Mouse (Mus musculus) spleen, adult 2 months (tissue): Measurements from ENCODE around the gene Dpp9. TPM values are rescaled to one million over a fixed set of nuclear protein-coding genes. Genes with fewer than 3 reads are reported as not detected.
A peak's percentile ranks its signal among the peaks of the same experiment; 100 is the strongest.

Experiments used
- DNase-seq, 2 experiments: peaks; one replicate each; pipeline versions ENCODE4 v3.0.0 to v3.0.0-alpha.2; 2012 to 2021; ENCODE audit warnings: low spot score in 2 of 2, low read depth in 1 of 2
- H3K27ac ChIP-seq: fragments of 200-500 bp; 2 replicates; pipeline ENCODE4 v1.5.1; 2012; ENCODE audit warnings: low read length, inconsistent platforms; ENCODE audit not compliant: insufficient read depth
- H3K27me3 ChIP-seq: fragments of 200-500 bp; 2 replicates; pipeline ENCODE4 v1.6.1; 2012; ENCODE audit warnings: mild to moderate bottlenecking, moderate library complexity, low read length, inconsistent platforms; ENCODE audit not compliant: control insufficient read depth, insufficient read depth
- H3K36me3 ChIP-seq: fragments of 200-500 bp; 2 replicates; pipeline ENCODE4 v1.6.1; 2012; ENCODE audit warnings: mild to moderate bottlenecking, low read length, inconsistent platforms; ENCODE audit not compliant: control insufficient read depth, insufficient read depth
- H3K4me1 ChIP-seq: fragments of 200-500 bp; 2 replicates; pipeline ENCODE4 v1.6.1; 2011; ENCODE audit warnings: inconsistent platforms; ENCODE audit not compliant: control insufficient read depth, insufficient read depth, insufficient read length
- H3K4me3 ChIP-seq: fragments of 200-500 bp; 2 replicates; pipeline ENCODE4 v1.5.1; 2011; ENCODE audit warnings: mild to moderate bottlenecking, inconsistent platforms; ENCODE audit not compliant: insufficient read depth, insufficient read length; ENCODE audit errors: extremely low read depth
- CTCF ChIP-seq: fragments of 200-500 bp; IDR thresholded peaks from 2 replicates; pipeline ENCODE4 v1.5.1; 2011; ENCODE audit warnings: mild to moderate bottlenecking, inconsistent platforms; ENCODE audit not compliant: insufficient read depth, insufficient read length, insufficient replicate concordance; ENCODE audit errors: extremely low read depth
- POLR2A ChIP-seq: fragments of 200-500 bp; IDR thresholded peaks from 2 replicates; pipeline ENCODE4 v1.6.1; 2011; ENCODE audit warnings: low read depth, low read length, inconsistent platforms
- WGBS: fragments of 180-500 bp; shearing (Covaris S2); methylation state at CpG from one replicate; pipeline ENCODE4 v1.1.7; 2018; 5-methylcytosine and 5-hydroxymethylcytosine counted together
- polyA plus RNA-seq: library from polyadenylated mRNA; depleted of rRNA; stranded (reverse); fragments of >200 nt; gene quantifications from 2 replicates; pipeline ENCODE4 v1.2.3, GENCODE M21; 2012; rRNA removed

The Dpp9 gene
- polyA plus RNA-seq = 34.4 and 46.4 TPM in 2 replicates

DNA sequence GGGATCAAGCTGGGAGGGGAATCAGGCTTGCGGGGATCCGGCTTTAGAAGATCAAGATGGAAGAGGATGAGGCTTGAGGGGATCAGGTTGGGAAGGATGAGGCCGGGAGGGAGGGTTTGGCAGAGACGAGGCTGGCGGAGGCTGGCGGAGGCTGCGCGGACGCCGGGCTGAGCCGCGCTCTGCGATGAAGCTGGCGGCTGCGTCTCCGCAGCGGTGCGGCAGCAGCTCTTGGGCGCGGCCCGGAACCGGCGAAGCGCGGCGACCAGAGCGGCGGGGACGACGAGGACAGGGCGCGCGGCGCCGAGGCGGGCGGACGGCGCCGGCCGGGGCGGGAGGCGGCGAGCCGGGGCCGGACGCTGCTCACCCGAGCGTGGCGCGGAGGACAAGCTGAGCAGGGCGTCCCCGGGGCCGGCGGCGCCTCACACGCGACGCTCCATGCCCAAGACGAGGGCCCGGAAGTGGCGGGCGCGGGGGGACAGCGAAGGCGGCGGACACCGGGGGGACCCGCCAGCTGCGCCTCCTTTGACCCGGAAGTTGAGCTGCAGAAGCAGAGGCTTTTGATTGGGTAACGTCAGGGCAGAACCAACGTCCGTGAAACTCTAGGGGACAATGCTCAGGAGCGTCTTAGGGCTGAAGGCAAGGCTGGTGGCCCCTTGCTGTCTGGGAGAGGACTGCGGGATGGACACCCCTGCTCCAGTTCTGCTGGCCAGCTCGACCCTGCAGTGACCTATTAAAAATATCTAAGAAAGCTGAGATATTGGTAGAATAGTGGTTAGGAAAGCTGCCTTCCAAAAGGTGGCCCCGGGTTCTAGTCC lies at the start of gene Dpp9:
Gene Dpp9 (minus strand): TSS at position 529 of the 815 bp plus-strand sequence.
- H3K4me1 ChIP-seq = peaks cover 7% of the 10 kb centered on the region; the same call in 1 of the 2 replicates
- peak within 1 kb of the TSS; percentile 53 for H3K4me3 ChIP-seq
- DNase-seq = peak; percentile 81 to 84
- H3K27me3 ChIP-seq = no peaks in the 10 kb centered on the region
- under 1% methylated on average over 76 of the region's 78 CpGs for WGBS
- TF ChIP-seq CTCF = peak; percentile 10; the same call in 1 of the 2 replicates
- no peak; the same call in 1 of the 2 replicates for TF ChIP-seq POLR2A
- H3K27ac ChIP-seq = peak within 1 kb of the TSS; percentile 71
- no peaks in the 10 kb centered on the region for H3K36me3 ChIP-seq

DNA sequence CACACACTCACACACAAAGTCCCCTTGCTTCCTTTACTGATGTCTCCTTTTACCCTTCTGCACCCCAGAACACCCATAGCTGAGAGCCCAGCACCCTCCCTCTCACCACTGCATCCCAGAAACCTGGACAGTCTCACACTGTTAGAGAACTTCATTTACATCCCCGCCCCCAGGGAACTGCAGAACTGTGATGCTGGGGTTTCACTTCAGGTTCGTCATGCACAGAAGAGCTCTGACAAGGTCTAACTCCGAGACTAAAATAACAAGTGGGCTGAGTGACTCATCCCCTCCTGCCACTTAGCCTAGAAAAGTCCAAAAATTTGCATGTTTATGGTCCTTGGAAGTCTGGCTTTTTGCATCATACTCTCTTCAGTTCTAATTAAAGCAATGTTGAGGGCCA lies 47.6 kb upstream of the Dpp9 start:
- Histone ChIP-seq H3K4me1 (peaks cover 17% of the 10 kb centered on the region; the same call in 1 of the 2 replicates), H3K36me3 (peaks cover 9% of the 10 kb centered on the region), H3K4me3 (no peak overlapping the region), H3K27me3 (no peaks in the 10 kb centered on the region), H3K27ac (peak overlapping the region; percentile 93)
- DNase-seq = peak; percentile 77 to 80
- no peak for TF ChIP-seq POLR2A
- TF ChIP-seq CTCF = no peak
- WGBS = 27% methylated on average over 3 of the region's 3 CpGs

DNA sequence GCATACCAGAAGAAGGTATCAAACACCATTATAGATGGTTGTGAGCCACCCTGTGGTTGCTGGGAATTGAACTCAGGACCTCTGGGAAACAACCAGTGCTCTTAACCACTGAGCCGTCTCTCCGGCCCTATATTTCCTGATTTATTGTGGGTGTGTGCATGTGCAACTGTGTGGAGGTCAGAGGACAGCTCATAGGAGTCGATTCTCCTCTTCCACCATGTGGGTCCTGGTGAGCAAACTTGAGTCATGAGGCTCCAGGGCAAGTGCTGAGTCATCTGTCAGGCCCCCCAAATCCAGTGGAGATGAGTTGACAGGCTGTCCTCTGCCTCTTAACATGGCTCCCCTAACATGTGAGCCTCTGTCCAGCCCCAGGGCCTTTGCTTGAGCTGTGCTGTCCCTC lies 47.2 kb upstream of the Dpp9 start:
- Histone ChIP-seq H3K27ac (peak overlapping the region; percentile 82), H3K4me1 (peaks cover 17% of the 10 kb centered on the region; the same call in 1 of the 2 replicates), H3K27me3 (no peaks in the 10 kb centered on the region), H3K4me3 (no peak overlapping the region), H3K36me3 (peaks cover 6% of the 10 kb centered on the region)
- TF ChIP-seq POLR2A = no peak
- TF ChIP-seq CTCF = no peak
- WGBS = 50% methylated on average over 3 of the region's 3 CpGs
- no peak for DNase-seq

DNA sequence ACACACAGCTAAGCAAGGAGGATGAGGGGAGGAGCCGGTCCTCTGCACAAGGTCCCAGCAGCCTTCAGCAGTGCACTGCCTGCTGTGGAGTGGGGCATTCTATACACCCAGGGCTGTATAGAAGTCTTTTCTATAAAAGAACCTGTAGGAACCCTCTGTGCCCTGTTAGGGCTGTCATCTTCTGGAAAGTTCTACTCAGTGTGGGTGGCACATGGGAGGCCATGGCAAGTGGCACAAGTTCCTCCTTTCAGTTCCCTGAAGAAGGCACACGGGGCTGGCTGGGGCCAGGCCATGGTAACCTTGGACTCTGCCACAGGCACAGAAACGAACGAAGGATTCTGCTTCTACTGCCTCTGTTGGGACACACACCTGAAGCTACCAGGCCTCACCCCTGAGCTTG lies 46.3 kb upstream of the Dpp9 start:
- Histone ChIP-seq H3K4me1 (peaks cover 17% of the 10 kb centered on the region; the same call in 1 of the 2 replicates), H3K27ac (peak overlapping the region; percentile 82), H3K36me3 (peaks cover 7% of the 10 kb centered on the region), H3K27me3 (no peaks in the 10 kb centered on the region), H3K4me3 (no peak overlapping the region)
- WGBS = 36% methylated on average over 4 of the region's 4 CpGs
- peak; percentile 54 to 67 for DNase-seq
- no peak for TF ChIP-seq CTCF
- no peak for TF ChIP-seq POLR2A

DNA sequence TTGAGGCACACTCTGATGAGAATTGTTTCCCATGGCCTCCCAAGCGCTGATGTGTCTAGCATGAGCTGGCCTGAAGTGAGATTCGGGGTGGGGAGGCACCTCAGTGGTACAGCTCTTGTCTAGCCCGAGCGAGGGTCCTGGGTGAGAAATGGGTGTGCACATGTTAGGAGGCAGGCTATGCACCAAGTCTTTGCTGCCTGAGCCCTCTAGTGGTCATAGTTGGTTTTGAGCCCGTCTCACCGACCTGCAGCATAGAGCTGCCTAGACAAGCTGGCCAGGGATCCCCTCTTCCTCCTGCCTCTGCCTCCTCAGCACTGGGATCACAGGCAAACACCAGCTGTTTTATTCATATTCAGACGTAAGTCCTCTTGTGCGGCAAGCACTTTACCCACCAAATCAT lies 45.3 kb upstream of the Dpp9 start:
- Histone ChIP-seq H3K36me3 (peaks cover 17% of the 10 kb centered on the region), H3K27ac (peak overlapping the region; percentile 21; the same call in 1 of the 2 replicates), H3K27me3 (no peaks in the 10 kb centered on the region), H3K4me3 (no peak overlapping the region), H3K4me1 (peaks cover 23% of the 10 kb centered on the region)
- WGBS = 37% methylated on average over 8 of the region's 8 CpGs
- DNase-seq = peak; percentile 67 to 83
- TF ChIP-seq POLR2A = no peak
- peak; percentile 76; the same call in 1 of the 2 replicates for TF ChIP-seq CTCF

DNA sequence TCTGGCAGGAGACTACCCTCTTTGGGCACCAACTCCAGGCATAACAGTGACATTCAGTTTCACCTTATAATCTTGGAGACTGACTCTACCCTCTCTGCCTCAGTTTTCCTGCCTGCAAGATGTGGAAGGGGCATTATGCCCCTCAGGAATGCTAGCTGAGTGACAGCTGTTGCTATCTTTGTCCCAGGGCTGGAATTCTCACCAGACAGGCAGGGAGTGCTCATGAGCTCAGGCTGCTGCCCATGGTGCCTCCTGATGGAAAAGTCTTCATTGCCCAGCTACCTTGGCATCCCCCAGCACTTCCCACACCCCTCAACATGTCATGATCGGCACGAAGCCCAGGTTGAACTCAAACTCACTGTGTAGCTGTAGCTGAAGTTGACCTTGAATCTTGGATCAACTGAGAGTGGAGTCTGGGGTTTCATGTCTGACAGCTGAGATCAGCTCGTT lies 44.0 kb upstream of the Dpp9 start:
- no peak for TF ChIP-seq CTCF
- peaks cover 23% of the 10 kb centered on the region for H3K36me3 ChIP-seq
- H3K4me3 ChIP-seq = no peak overlapping the region
- peaks cover 31% of the 10 kb centered on the region for H3K4me1 ChIP-seq
- no peaks in the 10 kb centered on the region for H3K27me3 ChIP-seq
- no peak overlapping the region for H3K27ac ChIP-seq
- WGBS = 82% methylated on average over 3 of the region's 3 CpGs
- DNase-seq = no peak

DNA sequence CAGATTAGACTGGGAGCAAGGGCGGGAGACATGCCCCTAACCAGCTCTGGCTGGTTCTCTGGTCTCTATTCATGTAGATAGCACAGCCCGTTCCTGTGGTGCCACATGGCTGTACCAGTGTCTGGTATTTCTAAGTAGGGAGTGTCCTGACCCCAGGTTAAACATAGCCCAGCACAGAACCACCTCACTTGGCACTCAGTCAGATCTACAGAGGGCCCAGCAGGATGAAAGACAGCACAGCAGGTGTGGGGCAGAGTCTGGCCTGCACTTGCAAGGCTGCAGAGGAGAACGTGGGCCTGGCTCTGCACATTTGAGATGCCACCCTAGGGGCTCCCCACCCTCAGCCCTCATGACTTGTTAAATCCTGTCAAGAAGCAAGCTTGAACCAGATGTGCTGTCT lies 42.5 kb upstream of the Dpp9 start:
- TF ChIP-seq CTCF = no peak
- Histone ChIP-seq H3K4me3 (no peak overlapping the region), H3K4me1 (peaks cover 30% of the 10 kb centered on the region), H3K27me3 (no peaks in the 10 kb centered on the region), H3K36me3 (peaks cover 23% of the 10 kb centered on the region), H3K27ac (no peak overlapping the region)
- 78% methylated on average over 3 of the region's 3 CpGs for whole genome bisulfite sequencing
- no peak for DNase-seq
